Mouse (Mus musculus) spleen, postnatal 10 days (tissue): Measurements from ENCODE around the gene Barx1.

Experiments used
- DNase-seq, 2 experiments: peaks; one replicate each; pipeline ENCODE4 v3.0.0; 2021 to 2022; ENCODE audit warnings: low spot score in 2 of 2

Barx1 gene

DNA sequence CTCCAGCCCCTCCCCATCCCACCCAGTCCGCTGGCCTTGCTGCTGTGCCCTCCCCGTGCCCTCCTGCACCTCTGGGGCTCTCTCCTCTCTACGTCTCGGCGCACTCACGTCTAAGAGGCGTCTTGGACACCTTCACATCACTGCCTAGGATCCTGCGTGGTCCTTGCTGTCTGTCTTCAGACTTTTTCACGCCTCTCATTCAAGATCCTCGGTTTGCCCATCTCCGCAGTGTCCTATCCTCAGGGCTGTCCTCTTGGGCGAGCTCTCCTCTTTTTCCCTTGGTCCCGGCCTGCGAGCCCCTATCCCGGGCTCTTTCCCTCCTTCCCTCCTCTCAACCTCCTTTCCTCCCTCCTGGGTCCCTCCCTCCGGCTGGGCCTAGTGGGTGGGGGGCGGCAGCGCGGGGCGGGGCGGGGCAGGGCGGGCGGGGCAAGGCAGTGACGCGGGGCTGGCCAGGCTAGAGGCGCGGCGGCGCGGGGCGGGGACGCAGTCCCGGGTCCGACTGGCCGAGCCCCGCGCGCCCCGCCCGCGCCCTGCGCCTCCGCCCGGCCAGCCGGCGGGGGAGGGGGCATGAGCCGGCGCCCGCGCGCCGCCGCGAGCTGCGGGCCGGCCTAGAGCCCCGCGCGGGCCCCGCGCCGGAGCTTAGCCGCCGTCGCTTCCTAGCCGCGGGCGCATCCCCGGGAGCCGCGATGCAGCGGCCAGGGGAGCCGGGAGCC, at the start of gene Barx1:
Gene Barx1, plus strand, starts transcription at position 568 of the 713 bp plus-strand sequence.
- DNase-seq = no peak

DNA sequence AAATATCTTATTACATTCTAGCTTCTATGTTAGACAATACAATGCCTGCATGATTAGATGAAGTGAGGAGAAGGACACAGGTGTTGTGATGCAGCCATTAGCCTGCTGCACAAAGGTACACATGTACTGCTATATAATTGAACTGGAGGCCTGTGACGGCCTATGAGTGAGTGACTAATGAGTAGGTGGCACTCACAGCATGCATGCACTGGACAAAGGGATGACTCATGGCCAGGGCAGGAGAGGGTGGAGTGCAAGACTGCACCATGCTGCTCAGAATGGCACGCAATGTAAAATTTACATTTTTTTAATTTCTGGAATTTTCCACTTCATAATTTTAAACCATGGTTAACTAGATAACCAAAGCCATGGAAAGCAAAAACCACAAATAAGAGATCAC, 48.3 kb upstream of the Barx1 start:
- DNase-seq = no peak

DNA sequence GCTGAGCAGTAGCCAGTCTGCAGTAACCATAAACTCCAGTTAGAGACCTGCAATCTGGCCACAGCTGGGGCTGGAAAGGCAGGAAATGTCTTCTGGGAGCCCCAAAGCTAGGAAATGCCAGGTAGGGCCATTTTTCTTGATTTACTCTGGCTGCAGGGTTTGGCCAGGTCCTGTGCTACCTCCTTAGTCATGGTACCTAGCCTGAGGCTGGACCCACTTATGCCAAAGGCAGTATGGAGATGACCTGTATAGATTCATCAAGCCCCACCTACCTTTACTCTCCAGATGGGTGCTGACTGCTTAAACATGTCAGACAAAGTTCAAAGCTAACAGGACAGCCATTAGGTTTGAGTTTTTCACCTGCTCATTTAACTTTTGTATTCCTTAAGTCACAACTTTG, 45.0 kb upstream of the Barx1 start:
- DNase-seq = no peak

DNA sequence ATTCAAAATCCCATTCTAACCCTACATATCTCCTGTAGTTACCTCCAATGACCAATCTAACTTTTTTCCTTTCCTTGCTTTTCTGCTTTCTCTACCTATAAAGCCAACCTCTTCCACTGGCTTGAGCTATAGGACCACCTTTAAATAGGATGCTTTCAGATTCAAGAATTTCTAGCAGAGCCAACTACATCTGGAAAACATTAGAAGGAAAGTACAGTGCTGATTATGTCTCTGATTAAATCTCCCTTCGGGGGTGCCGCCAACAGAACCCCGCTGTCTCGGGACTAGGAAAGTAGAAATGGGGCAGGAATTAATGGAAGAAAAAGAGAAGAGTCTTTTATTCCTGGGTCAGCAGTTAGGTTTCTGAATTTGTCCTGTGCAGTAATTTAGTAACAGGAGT, 43.9 kb upstream of the Barx1 start:
- DNase-seq = no peak

DNA sequence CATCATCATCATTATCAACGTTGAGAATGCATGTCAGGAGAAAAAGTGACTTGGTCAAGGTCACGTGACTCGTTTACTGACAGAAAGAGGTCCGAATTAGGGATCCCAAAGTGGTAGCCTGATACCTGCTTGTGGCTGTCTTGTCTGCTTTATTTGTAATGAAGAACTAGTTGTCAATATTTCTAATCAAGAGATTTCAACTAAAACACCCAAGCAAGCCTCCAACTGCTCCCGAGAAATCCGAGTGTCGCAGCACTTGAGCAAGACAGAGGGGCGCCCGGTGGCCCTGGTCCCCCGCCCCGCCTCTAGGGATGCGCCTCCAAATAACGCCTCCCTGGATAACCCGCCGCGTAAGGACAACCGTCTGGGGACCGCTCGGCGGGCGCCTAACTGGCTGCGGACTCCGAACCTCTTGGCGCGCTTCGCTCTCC, 37.8 kb upstream of the Barx1 start:
- DNase-seq = no peak

DNA sequence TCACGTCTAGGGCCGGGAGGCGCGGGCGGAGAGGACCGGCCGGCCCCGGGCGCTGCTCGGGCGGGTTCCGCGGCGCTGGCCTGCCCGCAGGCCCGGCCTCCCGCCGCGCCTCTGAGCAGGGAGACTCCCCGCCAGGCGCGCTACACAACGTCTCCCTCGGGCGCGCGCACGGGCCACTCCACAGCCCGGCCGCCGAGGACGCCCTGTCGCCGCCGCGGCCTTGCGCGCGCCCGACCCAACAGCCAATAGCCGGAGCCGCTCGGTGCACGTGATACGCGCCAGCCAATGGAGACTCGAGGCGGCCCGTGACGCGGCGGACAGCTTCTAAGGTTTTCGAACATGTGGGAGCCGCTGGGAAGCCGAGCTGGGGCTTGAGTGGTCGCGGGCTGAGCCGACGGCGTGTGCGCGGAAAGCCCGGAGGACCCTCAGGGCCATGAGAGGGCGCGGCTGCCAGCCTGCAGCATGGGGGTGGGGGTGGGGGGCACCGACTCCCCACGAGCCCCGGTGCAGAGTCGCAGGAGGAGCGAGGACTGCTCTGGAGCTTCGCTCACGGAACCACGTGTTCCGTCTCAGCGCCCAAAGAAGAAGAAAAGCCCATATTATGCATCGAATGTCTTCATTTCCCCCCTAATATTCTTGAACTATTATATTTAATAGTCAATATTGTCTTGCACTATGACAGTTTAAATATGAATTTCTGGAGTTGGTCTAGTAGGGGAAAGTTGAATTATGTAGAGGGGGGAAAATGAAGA, 37.2 kb upstream of the Barx1 start, which contains the start of gene Ptpdc1:
Gene Ptpdc1, minus strand, starts transcription at position 232 of the 752 bp plus-strand sequence.
- peak; percentile 95 to 96 for DNase-seq

DNA sequence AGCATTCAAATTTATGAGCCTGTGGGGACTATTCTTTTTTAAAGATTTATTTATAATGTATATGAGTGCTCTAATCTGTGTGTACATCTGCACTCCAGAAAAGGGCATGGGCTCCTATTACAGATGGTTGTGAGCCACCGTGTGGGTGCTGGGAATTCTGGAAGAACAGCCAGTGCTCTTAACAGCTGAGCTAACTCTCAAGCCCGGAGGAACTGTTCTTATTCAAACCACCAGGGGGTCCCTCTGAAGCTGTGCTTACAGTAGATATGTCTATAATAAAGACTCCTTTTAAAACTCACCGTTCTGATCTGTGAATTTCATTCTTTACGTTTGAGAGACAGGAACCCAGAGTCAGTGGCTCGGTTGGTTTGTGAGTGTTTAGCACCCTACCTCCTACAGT, 31.1 kb upstream of the Barx1 start:
- no peak for DNase-seq

DNA sequence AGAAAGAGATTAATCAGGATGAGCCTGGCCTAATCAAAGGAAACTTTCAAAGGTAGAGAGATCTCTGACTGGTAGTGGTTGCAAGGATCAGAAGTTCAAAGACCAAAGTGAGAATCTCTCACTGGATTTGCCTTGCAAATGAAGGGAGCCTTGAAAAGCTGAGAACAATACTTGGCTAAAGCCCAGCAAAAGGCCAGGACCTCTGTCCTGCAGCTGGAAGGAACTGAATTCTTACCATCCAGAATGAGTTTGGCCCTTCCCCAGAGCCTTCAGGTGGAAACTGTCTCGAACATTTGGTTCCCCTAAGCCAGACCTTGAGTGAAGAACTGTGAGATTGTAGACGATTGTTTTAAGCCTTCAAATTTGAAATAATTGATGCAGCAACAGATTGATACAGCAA, 25.1 kb upstream of the Barx1 start:
- no peak for DNase-seq

DNA sequence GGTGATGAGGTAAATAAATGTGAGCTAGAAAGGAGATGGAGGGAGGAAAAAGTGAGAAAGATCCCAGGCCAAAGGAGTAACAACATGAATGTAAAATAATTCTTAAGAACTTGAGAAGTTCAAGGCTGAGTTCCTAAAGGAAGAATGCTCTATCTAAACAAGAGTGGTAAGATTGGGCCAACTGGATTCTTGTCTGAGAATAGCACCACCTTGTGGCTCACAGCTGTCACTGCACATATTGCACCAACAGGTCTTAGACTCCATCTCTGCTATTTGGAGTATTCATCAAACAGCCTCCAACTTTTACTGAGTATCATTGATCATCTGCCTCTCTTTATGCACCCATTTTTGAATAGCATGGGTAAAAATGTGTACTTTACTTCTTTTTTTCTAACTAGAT, 23.2 kb upstream of the Barx1 start:
- peak in 1 of 2 experiments; percentile 51 for DNase-seq

DNA sequence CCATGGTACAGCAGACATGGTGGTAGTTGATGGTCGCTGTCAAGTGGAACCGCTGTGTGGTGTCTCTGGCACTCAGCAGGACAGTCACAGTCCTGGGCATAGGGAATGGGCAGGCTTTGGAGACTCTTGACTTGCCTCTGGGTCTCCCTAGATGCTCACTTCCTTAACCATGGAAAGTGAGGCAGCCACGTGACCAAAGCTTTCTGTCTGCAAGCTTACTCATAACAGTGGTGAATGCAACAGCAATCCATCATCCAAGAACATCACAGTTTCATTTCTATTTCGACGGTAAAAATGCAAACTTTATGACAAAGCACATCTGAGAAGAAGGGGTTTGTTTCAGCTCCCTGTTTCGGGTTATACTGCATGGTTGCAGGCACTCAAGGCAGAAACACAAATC, 19.7 kb upstream of the Barx1 start:
- DNase-seq = no peak

DNA sequence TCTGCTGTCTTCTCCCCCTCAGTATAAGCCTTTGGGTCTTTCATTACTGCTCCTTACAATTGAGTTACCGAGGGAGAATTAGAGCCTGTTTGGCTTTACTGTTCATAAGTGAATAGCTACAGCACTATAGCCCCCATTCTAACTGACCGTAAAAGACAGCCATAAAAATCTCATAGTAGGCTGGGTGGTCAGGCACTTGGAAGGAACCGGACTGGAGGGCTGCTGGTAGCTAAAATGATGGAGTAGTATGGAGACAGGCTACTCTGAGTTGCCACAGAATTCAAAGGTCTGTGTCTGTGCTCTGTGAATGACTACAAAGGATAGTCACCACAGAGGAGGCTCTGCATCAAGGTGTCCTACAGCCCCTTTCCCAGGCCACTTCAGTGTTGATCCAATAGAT, 18.8 kb upstream of the Barx1 start:
- DNase-seq = no peak

DNA sequence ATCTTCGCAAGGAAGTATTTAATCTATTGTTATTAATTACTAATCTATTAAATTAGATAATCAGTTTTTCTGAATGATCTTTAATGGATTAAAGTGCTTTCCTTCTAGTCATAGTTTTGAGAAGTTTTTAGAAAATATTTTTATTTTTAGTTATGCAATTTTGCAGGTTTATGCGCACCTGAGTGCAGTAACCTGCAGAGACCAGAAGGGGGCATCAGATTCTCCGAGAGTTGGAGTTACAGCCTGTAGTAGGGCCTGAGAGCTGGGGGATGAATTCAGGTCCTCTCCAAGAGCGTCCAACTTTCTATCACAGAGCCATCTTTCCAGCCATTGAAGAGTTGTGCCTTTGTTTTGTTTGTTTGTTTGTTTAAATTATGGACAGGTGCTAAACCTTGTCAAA, 16.1 kb upstream of the Barx1 start:
- DNase-seq = no peak

DNA sequence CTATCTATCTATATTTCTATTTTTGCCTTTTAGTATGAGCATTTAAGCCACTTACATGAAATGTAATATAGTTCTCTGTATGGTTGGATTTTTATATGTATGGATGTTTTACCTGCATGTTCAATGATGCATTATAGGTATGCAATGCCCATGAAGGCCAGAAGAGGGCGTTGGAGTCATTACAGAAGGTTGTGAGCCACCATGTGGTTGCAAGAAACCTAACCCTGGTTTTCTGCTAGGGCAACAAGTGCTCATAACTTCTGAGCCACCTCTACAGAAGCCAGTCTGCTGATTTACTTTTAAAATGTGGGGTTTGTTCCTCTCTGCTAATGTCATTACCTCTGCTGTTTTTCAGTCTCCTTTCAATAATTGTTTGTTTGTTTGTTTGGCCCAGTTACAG, 12.2 kb upstream of the Barx1 start:
- peak in 1 of 2 experiments; percentile 42 for DNase-seq

DNA sequence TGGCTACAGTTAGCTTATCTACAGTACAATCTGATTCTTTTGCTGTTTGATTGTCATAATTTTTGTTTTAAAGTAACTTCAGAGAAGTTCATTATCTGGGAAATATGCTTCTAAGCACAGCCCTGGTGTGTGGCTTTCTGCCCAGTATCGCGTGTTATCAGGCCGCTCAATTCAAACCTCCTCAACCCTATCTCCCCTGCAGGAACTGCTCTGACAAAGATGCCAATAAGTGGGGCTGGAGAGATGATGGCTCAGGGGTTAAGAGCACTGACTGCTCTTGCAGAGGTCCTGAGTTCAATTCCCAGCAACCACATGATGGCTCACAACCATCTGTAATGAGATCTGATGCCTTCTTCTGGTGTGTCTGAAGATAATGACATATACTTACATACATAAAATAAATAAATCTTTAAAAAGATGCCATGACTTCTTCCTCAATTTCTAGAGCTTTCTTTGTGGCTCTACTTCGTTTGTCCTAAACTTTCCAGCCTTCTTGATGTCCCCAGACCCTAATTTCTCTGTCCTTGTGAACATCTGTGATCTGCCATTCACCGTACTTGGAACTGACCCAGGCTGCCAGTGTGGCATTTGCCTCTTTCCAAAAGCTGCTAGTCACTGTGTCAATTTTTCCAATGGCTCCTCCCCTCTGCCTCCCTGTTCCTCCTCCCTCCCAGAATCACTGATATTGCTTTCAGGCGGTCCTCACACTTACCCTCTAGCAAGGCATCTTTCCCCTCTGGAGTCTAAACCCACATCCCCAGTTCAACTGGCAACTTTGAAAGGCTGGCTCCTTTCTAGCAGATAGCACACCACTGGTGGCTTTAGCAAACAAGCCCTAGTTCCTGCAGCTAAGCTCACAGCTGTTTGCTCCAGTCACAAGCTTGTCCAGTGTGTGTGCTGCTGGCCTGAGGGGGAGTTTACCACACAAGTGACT, 11.4 kb upstream of the Barx1 start:
- no peak for DNase-seq

DNA sequence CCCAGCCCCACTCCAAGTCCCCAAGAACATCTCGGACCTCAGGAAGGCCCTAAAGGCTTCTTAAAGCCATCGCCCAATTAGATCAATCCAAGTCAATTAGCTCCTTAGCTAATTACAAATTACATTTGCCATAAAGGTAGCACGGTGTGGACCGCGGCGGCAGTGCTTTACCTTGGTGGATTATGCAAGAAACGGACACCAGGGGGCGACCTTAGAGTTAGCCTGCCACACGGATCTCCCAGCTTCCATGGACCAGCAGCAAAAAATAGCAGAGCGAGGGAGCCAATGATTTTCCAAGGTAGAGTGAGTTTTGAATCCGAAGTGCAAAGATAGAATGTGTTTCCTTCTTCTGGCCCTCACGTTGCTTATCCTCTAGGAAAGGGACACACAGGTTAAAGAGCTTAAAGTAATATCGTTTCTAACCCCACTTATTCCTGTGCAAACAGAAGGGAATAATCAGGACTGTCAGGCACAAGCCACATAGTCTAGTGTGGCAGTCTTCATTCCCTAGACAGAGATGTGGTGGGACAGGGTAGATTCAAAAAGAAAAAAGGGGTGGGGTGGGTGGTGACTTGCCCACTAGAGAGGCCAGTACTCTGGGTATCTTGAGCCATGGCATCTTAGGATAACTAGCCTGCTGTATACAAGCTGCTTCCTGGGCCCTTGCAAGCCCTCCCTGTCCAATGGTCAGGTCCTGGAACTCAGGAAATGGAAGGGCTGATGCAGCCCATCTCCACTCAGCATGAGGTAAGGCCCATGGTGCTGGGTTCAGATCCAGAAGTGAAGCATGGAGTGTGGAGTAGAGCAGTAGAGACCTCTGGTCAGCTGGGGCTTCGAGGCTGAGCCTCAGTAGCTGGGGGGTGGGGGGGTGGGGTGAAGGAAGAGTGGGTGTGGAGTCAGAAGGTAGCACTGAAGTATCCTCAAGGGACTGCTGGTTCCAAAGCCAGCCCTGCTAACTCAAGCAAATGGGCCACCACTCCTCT, 8.7 kb upstream of the Barx1 start:
- DNase-seq = peak; percentile 40 to 77

DNA sequence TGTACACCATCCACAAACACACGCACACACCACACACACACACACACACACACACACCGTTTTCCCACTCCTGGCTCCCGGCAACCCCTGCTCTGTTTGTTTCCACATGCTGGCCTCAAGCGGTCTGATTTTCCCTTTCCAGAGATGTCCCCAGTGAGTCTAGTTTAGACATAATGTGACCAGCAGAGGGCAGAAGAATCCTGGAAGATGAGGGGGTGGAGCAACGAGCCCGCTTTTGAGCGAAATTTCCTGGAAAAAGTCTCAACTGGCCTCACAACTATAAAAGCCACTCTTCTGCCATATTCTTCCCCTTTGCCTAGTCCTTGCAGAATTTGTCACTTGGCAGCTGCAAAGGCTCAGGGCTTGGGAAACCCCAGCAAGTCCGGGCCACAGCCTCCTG, 7.2 kb upstream of the Barx1 start:
- DNase-seq = no peak

DNA sequence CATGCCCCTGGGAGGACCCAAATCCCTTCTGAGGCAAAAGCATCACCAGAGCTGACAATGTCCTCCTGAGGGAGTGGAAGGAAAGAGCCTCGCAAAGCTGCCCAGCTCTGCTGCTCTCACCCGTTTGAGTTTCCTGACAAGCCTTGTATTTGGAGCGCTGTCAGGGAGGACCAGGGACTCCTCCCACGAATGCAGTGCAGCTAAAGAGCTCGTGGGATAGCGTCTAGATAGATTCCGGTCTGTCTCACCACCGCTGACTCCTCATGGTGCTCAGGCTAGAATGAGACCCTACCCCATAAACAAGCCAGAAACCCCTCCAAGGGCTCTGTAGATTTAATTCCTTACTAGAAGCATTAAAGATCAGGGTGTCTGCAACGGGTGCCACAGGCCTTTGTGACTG, 5.0 kb upstream of the Barx1 start:
- DNase-seq = no peak

DNA sequence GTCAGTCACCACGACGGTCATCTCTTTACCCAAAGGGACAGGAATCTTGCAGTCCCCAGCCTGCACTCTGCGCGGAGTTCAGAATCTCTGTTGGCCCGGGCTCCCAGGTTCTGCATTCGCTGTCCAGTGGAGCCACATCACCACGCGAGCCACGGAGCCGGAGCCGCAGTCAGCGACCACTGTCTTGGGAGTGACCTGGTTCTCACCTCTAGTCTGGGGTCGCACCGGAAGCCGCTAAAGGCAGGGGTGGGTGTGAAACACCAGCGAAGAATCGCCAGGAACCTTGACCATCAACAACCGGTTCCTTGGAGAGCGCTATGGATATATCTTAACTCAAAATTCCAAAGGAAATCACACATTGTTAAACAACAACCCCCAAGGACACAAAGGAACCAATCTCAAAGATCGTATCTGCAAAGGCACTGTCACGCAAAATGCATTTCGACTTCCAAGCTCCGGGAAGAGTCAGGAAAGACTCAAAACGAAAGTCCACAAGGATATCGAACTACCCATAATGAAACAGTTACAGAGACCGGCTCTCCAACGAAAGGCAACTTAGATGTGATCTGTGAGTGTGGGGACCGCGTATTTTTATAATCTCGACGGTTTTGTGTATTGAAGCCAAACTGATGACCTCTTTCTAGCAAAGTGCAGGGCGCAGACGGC, 4.1 kb upstream of the Barx1 start:
- no peak for DNase-seq

DNA sequence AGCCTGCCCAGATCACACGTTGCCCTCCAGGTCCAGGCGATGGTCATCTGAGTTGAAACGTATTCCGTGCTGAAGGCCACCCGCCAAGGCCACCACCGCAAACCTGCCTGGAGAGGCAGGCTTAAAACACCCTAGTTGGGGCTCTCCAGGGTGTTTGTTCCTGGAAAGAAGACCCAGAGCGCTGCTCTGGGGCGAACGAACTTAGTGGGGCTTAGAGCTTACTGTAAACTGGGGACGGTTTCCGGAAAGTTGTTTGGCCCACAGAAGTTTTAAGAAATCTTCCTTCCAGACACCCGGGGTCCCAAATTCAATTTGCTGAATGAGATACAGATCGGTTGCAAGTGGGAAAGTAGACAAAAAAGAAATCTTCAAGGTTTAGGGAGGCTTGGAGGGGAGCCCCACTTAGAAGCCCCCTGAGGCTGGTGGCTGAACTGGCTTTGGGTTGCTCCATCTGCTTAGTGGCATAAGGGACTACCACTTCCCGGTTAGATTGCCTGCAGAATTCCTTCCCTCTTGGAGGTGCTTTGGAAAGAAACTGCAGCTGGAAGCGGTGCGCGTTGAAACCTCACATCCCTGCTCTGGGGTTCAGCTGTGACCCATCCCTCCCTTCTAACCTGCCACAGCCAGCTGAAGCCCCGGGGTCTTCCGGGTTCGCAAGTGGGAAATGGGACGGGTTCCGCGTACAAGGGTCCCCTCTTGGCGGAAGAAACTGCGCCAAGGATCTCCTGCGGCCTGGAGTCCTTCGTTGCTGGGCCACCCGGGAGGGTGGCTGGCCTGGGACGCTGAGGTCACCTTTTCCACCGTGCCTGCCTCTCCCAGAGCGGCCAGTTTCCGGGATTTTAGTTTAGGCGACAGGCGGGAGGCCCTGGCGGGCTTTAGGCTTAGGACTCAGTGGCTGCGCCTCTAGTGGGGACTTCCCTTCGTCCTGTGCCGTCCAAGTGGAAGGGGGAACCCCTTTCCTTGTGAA, 3.3 kb upstream of the Barx1 start:
- DNase-seq = no peak
